Mouse (Mus musculus) CD4-positive, CD25-positive, alpha-beta regulatory T cell, adult 2 months (primary cell): Measurements from ENCODE around the gene Cela3a.
"Not testable (repeated sequence)": the region's sequence is repeated elsewhere in the genome, so short reads cannot be mapped to it uniquely, and the experiment has no call there.

Source experiments
- DNase-seq: peaks from one replicate; pipeline ENCODE4 v3.0.0-alpha.2; 2012; ENCODE audit warnings: low read depth, low spot score

Gene Cela3a

DNA sequence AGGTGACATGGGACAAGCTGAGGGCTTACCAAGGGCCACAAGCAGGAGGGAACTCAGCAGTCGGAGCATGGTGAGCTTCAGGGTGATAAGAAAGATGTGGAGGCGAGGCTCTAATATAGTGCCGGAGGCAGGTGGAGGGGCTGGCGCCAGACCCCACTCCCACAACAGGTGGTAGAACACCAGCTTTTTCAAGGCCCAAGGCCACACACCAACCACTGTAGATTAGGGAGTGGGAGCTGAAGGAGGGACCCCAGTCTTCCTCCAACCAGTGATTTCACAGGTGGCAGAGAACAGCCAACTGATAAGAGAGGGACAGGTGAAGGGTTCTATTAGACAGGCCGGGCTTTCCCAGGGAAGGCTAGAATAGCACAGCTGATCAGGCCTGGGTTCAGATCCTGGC is at the start of gene Cela3a:
Gene Cela3a, minus strand, starts transcription at position 101 of the 400 bp plus-strand sequence.
- DNase-seq: no peak

DNA sequence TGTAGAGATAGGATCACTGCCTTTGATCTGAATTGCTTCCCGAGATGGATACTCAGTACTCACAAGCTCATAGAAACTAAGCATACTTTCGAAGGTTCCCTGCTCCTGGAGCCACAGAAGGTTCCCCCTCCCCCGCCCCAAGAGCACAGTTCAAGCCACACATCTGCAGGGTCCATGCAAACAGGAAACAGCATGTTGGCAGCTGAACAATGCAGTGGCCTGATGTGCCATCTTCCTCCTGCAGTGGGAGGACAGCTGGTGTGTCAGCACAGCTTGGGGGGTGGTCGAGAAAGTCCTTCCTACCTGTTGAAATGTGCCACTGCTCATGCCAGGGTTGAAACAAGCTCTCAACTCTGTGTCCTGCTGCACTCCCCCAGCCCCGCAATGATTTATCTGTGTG is 49.3 kb upstream of the Cela3a start:
- no peak for DNase-seq

DNA sequence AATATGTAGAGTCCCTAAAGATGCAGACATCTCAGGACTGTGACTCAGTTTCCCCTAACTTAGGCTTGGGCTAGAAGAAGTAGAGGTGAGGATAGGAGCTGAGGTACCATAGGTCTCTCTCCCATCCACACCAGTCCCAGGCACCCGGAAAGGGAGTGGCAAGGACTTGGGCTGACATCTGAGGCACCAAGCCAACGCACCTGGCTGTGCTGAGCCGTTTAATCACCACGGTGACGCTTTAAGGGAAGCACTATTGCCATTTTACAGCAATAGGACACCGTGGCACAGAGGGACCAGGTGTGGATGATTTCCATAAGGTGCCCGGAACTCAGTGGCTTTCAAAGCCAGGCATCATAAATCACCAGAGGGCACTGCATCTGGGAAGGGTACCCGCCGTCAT is 48.7 kb upstream of the Cela3a start:
- DNase-seq: no peak

DNA sequence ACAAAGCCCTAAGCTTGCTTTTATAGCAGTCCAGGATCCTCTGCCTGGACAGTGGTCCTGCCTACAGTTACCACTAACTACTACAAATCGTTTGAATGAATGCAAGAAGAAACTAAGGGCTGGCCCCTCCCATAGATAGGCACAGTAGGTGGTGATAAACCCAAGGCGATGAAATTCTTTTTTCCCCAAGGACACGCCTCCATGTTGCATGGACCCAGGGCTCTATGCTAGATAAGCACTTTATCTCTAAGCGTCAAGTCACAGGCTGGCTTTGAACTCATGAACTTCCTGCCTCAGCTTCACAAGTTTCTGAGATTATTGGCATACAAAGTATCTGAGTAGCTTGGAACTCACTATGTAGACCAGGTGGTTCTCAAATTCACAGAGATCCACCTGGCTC is 47.7 kb upstream of the Cela3a start:
- no peak for DNase-seq

DNA sequence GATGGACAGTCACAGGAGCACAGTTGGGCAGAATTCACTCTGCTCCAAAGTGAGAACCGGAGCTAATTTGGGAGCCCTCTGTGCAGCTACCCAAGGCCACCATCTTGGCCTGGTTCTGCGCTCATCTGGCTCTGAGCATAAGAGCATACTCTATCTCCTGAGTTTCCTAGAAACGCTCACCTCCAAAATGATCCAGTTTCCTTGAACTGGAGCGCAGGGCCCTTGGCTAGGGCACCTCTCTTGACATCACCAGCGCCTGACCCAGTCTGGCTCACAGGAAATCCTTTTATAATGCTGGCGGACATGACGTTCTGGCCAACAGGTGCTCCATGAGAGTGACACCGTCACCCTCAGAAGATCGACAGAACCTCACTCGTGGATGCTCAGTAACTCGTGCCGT is 47.0 kb upstream of the Cela3a start:
- no peak for DNase-seq

DNA sequence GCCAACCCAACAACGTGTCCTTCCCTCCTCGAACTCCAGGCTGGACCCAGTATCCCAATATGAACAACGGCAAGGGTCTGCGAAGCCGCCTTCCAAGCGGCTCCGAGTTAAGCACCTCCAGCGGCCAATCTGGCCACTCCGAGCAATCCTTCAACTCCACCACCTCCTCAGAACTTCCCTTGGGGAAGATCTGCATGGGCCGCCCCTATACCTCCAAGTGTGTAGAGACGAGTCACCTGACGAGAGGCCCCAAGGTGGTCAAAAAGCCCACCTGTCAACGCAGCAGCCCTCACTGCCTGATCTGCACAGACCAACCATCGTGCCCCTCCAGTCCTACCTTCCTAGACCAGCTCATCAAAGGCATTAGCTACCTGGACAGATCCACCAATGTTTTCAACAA is 45.0 kb upstream of the Cela3a start:
- DNase-seq: no peak

DNA sequence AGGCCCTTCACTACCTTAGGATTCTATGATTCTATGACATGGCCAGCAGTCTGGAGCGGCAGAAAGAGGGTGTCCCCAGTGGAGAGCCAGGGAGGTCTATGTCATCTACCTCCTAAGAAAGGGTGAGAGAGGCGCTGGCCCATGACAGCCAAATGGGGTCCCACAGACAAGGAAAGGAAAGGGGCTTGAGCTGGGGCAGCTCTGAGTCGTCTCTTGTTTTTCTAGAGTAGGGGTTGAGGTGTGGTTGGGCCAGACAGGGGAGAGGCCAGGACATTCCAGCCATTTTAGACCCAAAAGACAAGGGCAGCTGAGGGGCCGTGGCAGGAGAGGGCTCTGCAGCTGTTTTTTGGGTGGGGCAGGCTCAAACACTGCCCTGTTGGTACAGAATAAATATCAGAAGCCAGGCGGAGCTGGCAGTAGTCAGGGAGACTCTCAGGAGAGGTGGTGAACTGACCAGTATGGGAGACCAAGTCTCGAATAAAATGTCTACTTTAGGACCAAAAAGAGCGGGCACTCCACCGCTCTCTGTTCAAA is 43.7 kb upstream of the Cela3a start, which contains the start of gene 1700013G24Rik:
Gene 1700013G24Rik, plus strand, starts transcription at position 51 of the 534 bp plus-strand sequence.
- no peak for DNase-seq

DNA sequence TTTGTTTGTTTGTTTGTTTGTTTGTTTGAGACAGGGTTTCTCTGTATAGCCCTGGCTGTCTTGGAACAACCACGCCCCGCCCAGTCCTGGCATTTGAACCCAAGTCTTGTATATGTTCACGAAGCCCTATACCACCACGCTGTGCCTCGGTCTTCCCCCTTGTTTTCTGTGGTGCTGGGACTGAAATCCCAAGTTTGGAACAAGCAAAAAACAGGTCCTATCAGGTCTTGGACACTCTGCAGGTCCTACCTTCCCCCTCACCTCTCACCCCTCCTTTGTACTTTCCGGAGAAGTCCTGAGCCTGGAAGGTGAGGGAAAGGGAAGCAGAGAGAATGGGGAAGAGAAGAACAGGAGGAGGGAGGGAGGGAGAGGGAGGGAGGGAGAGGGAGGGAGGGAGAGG is 42.6 kb upstream of the Cela3a start:
- no peak for DNase-seq

DNA sequence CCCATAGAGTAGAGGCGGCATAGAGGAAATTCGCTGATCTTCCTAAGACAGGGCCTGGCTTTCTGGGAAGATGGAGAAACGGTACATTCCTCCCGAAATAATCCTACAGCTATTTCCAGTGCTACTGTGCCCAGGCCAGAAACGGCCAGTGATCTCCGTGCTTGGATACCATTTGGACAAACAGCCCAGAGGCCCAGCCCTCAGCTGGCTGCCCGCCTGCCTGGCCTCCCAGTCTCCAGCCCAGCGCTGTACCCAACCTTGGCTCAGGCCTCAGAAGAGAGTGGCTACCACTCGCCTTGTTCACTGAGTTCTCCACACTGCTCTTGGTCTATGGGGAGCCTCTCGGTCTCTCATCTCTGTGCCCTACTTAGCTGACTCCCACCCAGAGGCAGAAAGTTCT is 40.1 kb upstream of the Cela3a start:
- DNase-seq: no peak

DNA sequence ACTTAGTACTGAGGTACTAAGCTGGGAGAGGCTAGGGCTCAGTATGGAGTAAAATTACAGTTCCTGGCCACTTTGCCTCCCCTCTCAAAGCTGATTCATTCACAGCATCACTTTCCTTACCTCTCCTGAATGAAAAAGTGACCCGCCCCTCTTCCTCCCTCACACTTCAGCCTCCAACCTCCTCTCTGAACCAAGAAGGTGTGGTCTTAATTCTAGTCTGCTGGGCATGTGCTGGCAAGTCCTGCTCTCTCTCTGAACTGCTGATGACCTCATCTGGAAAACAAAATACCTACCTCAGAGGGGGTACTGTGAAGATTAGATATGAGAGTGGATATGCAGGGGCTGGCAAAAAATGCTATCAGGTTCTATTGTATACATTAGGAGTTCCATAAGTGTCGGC is 39.5 kb upstream of the Cela3a start:
- DNase-seq: no peak

DNA sequence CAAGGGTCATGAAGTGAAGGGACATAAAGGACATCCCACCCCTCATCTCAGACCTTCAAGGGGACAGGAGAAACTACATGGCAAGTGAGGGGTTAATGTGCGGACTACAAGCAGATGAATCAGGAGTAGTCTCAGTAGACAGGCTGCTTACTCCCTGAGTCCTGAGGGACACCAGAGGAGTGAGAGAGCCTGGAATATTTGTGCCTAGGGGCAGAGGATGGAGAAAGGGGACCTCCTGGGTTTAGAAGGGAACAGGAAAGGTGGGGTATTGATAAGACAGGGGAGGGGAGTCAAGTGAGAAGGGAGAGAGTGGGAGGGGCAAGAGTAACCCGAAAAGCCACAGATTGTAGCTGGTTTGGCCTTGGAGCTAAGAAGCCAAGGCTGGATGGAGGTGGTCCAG is 39.0 kb upstream of the Cela3a start:
- no peak for DNase-seq

DNA sequence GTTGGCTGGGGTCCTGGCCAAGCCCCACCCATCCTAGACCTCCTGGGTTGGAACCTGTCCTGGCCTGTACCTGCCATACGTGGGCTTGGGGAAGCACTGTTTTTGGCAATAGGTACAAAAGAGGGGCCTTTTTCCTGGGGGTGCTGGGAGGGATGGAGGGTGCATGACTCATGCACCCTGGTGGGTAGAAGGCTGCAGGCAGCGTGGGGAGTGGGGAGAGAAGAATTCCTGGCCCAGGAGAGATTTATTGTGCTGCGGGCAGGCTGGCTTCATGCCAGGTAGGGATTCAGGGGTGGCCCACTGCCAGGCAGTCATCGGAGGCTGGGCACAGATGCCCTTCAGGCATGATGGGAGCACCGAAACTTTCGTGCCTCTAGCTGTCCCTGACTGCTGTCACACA is 38.6 kb upstream of the Cela3a start:
- DNase-seq: no peak

DNA sequence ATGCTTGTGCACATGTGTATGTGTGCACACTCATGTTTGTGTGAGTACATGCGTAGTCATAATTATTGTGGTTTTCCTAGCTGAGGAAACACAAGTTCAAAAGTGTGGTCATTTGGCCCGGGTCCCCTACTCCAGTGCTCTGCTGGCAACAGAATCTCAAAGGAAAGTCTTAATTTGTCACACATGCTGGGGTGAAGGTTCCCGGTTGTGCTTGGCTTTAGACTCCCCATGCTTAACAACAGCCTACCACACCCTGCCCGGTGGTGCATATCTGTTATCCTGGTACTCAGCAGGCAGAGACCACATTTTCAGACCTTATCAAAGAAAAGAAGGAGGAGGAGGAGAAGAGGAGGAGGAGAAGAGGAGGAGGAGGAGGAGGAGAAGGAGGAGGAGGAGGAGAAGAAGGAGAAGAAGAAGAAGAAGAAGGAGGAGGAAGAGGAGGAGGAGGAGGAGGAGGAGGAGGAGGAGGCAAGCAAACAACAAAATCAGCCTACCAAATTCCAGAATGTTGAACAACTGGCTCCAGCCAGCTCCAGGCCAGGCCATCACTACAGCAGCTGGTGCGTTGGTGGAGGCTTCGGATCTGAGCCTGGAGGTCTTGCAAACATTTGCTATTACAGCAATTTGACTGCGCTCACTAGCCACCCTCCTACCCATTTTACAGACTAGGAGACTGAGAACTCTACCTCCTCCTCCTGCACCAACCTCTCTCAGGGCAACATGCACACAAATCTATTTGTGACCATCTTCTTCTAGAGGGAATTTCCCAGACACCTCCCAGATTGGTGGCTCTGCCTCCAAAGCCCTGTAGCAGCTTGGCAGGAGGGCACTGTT is 38.0 kb upstream of the Cela3a start:
- DNase-seq: no peak

DNA sequence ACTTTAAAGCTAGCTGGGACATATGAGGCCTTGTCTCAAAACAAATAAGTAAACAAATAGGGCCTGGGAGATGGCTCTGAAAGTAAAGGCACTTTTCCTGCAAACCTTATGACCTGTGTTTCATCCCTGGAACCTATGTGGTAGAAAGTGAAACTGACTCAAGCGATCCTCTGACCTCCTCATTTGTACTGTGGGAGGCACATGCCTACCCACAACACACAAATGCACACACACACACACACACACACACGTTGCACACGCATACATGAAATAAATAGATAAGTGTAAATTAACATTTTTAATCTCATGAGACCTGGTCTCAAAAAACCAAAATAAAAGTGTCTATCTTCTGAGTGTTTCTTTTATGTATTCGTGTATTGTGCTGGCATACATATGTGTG is 36.3 kb upstream of the Cela3a start:
- DNase-seq: no peak

DNA sequence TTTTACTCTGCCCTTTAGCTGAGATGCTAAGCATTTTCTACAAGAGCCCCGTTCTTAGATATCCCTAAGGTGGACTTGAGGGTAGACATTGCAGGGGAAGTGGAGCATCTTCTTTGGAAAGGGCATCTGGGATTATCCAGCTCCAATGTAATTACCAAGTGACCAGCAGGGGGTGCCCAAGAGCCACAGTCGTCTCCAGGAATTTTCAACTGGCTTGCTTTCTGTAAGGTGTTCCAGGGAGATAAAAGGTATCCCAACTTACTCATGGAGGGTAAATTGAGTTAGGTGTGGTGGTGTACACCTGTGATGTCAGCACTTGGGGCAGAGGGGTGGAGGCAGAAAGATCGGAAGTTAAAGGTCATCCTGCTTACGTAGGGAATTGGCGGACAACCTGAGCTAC is 34.0 kb upstream of the Cela3a start:
- DNase-seq: peak; percentile 58

DNA sequence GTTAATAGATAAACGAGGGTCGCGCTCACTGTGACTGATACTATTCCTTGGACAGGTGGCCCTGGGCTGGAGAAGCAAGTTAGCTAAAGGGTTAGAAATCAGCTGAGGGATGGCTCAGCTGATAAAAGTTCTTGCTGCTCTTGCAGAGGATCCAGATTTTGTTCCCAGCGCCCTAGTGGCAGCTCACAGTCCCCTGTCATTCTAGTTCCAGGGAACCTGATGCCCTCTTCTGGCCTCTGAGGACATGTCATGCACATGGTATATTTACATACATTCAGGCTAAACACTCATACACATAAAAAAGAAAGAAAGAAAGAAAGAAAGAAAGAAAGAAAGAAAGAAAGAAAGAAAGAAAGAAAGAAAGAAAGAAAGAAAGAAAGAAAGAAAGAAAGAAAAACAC is 31.7 kb upstream of the Cela3a start:
- no peak for DNase-seq

DNA sequence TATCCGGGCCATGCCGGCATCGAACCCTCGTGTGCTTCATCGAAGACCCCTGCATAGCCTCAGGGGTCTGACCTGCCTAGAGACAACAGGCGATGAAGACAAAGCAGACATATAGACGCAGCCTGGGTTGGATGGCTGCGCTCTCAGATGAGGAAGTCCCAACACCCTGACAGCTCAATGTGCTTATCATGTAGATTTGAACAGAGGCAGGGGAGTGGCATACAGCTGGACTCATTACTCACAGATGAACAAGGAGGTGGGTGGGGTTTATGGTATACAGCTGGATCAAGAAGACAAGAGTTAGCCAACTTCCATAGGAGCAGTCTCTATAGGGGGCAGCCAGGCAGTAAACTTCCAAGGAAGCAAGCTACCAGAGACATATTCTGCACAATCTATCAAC is 29.3 kb upstream of the Cela3a start:
- no peak for DNase-seq

DNA sequence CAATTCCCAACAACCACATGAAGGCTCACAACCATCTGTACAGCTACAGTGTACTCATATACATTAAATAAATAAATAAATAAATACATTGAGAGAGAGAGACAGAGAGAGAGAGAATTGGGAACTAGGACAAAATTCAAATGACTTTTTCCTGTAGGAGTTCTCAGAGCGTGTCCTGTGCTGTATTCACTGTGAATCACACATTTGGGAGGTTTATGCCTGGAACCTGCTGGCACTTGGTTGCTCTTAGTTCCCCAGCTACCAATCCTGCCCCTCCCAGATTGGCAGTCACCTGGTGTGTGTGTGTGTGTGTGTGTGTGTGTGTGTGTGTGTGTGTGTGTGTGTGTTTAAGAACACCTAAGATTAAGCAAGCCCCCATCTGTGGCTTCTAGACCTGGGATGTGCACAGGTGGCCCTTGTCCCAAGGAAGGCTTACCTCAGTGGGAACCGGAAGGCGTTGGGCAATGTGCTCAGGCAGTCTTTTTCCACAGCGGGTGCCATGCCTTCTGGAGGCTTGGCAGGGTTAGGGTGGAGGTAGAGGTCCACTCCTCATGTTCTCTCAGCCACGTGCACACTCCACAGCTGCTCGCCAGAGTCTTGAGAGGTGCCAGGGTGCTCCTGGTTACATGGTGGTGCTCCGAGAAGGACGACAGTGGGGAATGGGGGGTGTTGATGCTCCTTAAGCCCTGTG is 27.5 kb upstream of the Cela3a start:
- DNase-seq: no peak

DNA sequence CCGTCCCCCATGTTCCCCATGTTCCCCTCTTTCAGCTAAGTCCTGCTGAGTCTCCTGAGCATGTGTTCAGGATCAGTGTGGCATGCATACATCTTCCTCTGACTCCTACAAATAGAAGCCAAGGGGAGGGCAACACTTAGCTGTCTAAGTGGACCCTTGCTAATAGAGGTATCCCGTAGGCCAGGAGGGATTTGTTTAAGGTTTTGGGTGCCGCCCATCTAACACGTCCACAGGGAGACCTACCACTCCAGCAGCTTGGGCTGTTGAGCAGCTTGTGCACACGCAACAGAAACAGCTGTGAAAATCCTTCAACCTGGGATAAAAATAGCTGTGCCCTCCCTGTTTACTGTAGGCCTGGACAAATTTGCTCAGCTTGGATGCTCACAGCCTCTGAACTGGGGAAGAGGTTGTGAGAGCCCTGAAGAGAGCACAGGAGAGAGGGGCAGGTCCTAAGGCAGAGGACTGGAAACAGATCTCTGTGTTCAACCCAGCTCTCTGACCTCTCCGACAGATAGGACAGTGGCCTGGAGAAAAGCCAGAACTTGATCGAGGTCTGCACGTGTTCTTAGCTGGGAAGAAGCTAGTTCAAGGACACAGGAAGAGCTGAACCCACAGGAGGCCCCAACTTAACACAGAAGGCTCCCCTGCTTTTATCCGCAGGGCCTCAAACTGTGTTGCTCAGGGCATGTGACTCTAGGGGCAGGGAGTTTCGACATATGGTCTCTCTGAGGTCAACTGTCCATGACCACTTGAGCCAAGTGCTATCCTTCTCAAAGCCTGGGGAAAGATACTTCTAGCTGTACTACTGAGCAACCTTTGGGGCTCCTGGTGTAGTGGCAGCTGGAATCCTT is 23.3 kb upstream of the Cela3a start:
- DNase-seq: not testable (repeated sequence)

DNA sequence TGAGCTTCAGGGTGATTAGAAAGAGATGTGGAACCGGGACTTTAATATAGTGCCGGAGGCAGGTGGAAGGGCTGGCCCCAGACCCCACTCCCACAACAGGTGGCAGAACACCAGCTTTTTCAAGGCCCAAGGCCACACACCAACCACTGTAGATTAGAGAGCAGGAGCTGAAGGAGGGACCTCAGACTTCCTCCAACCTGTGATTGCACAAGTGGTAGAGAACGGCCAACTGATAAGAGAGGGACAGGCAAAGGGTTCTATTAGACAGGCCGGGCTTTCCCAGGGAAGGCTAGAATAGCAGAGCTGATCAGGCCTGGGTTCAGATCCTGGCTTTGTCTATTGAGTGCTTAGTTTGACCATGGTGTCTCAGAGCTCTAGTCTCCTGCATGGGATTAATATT is 20.9 kb upstream of the Cela3a start, which contains the start of gene Cela3b:
Gene Cela3b, minus strand, starts transcription at position 39 of the 400 bp plus-strand sequence.
- no peak for DNase-seq

DNA sequence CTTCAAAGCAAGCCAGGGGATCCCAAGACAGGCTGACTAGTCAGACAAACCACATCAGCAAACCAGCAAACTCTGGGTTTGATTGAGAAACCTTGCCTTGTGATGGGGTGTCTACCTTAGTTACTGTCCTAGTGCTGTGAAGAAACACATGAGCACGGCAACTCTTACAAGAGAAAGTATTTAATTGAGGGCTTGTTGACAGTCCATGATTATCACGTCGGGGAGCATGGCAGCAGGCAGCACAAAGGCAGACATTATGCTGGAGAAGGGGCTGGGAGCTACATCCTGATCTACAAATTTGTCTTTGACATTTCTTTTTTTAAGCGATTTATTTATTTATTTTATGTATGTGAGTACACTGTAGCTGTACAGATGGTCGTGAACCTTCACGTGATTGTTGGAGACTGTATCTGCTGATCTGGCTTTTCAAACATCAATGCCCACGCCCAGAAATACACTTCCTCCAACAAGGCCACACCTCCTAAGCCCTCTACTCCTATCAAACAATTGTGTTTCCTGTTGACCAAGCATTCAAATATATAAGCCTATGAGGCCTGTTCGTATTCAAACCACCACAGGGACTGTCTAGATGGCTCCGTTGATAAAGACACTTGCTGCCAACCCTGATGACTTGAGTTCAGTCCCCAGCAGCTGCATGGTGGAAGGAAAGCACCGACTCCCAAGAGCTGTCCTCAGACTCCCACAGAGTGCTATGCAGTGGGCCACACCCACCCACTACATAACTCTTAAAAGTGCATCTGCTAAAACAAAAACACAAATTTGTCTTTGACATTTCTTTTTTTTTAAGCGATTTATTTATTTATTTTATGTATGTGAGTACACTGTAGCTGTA is 8.3 kb upstream of the Cela3a start:
- DNase-seq: peak; percentile 16
